Comparison of ENCODE assay signal across 8 mouse cellular contexts in the genomic region with DNA sequence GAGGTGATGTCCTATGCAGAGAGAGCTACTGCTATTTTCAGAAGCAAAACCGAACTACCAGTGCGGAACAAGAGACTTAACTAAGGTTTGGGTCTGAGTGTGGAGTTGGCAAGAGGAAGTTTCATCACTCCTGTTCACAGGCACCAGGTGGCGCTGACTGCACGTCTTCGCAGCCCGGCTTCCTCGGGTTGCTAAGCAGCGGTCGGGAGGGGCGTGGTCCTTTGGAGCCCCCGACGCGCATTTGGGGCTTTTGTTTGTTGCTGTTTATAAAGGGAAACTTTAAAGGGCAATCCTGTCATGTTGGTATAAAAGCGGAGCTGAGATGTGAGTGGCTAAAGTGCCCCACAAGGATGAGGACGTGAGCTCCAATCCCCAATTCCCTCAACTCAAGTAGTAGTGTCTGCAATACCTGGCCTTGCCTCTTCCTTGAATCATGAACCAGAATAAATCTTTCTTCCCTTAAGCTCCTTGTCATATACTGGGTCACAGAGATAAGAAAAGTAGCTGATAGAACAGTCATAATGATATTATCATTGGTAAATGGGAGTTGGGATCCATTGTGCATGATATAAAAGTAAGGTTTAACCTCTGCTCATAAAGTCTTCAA. TPM values are rescaled to one million over a fixed set of nuclear protein-coding genes. Genes with fewer than 3 reads are reported as not detected.
A peak's percentile ranks its signal among the peaks of the same experiment; 100 is the strongest.
DNase-seq lines count a peak whose midpoint lies in the region; ATAC-seq lines count a peak whose summit lies in the region.

No protein-coding gene starts in this region.

- no peak overlapping the region for H3K27ac ChIP-seq in embryonic facial prominence, embryonic 13.5 days
- no peak overlapping the region for H3K27ac ChIP-seq in heart, embryonic 10.5 days
- no peak overlapping the region for H3K27ac ChIP-seq in kidney, embryonic 15.5 days
- no peak overlapping the region for H3K27ac ChIP-seq in limb, embryonic 15.5 days
- H3K27ac ChIP-seq in neural tube, embryonic 11.5 days (ENCODE audit: low read depth, low read length), result no peak overlapping the region

- 5% methylated on average over 15 of the region's 15 CpGs for WGBS in embryonic facial prominence, embryonic 13.5 days
- WGBS in heart, embryonic 10.5 days, result 5% methylated on average over 15 of the region's 15 CpGs
- 5% methylated on average over 15 of the region's 15 CpGs for WGBS in kidney, embryonic 15.5 days
- 1% methylated on average over 15 of the region's 15 CpGs for WGBS in limb, embryonic 15.5 days
- 5% methylated on average over 15 of the region's 15 CpGs for WGBS in neural tube, embryonic 11.5 days

- peak; percentile 41 for DNase-seq in 3134 (ENCODE audit: extremely low read depth, insufficient read length, low spot score)
- peak; percentile 87 to 88 for DNase-seq in adrenal gland, postnatal 36 days
- DNase-seq in heart, embryonic 10.5 days (ENCODE audit: low spot score), result no peak
- DNase-seq in neural tube, embryonic 11.5 days (ENCODE audit: low spot score), result peak; percentile 76
- peak; percentile 91 for DNase-seq in testis, postnatal 10 days (ENCODE audit: low spot score)

- H3K4me3 ChIP-seq in embryonic facial prominence, embryonic 13.5 days, result peak overlapping the region; percentile 23
- H3K4me3 ChIP-seq in heart, embryonic 10.5 days, result 0 out of 2 replicates have a peak overlapping the region, but pooled peaks have one; percentile 31
- peak overlapping the region; percentile 23 for H3K4me3 ChIP-seq in kidney, embryonic 15.5 days (replicated peaks)
- no peak overlapping the region for H3K4me3 ChIP-seq in limb, embryonic 15.5 days
- H3K4me3 ChIP-seq in neural tube, embryonic 11.5 days (ENCODE audit: low read depth, low read length), result no peak overlapping the region

- peaks cover 18% of the 10 kb centered on the region for H3K27me3 ChIP-seq in embryonic facial prominence, embryonic 13.5 days
- H3K27me3 ChIP-seq in heart, embryonic 10.5 days (ENCODE audit: insufficient read depth, poor library complexity, severe bottlenecking), result peaks cover 25% of the 10 kb centered on the region
- peaks cover 21% of the 10 kb centered on the region for H3K27me3 ChIP-seq in kidney, embryonic 15.5 days
- H3K27me3 ChIP-seq in limb, embryonic 15.5 days, result peaks cover 10% of the 10 kb centered on the region; the same call in 1 of the 2 replicates
- H3K27me3 ChIP-seq in neural tube, embryonic 11.5 days (ENCODE audit: control insufficient read depth, insufficient read depth, low read length), result no peaks in the 10 kb centered on the region

- no peak overlapping the region for H3K9ac ChIP-seq in embryonic facial prominence, embryonic 13.5 days
- no peak overlapping the region for H3K9ac ChIP-seq in kidney, embryonic 15.5 days
- no peak overlapping the region for H3K9ac ChIP-seq in limb, embryonic 15.5 days
- no peak overlapping the region for H3K9ac ChIP-seq in neural tube, embryonic 11.5 days (ENCODE audit: low read length)

- no peaks in the 10 kb centered on the region for H3K9me3 ChIP-seq in embryonic facial prominence, embryonic 13.5 days
- H3K9me3 ChIP-seq in heart, embryonic 10.5 days, result no peaks in the 10 kb centered on the region
- no peaks in the 10 kb centered on the region for H3K9me3 ChIP-seq in kidney, embryonic 15.5 days (replicated peaks)
- H3K9me3 ChIP-seq in limb, embryonic 15.5 days, result no peaks in the 10 kb centered on the region
- no peaks in the 10 kb centered on the region for H3K9me3 ChIP-seq in neural tube, embryonic 11.5 days (ENCODE audit: control insufficient read depth, low read length)

- 0 out of 2 replicates have a peak, but pooled peaks have one; percentile 37 for ATAC-seq in embryonic facial prominence, embryonic 13.5 days (ENCODE audit: insufficient number of reproducible peaks, insufficient read depth, low FRiP score, low TSS enrichment, low read depth)
- ATAC-seq in kidney, embryonic 15.5 days (replicated peaks; ENCODE audit: low FRiP score), result no peak
- ATAC-seq in limb, embryonic 15.5 days (ENCODE audit: insufficient number of reproducible peaks, low FRiP score, low TSS enrichment, low read depth), result no peak
- no peak for ATAC-seq in neural tube, embryonic 11.5 days (ENCODE audit: insufficient read depth, low FRiP score, low TSS enrichment)

- no peaks in the 10 kb centered on the region for H3K4me1 ChIP-seq in embryonic facial prominence, embryonic 13.5 days
- H3K4me1 ChIP-seq in heart, embryonic 10.5 days, result no peaks in the 10 kb centered on the region
- H3K4me1 ChIP-seq in kidney, embryonic 15.5 days, result 0 out of 2 replicates have a peak, but pooled peaks cover 6% of the 10 kb centered on the region
- 0 out of 2 replicates have a peak, but pooled peaks cover 4% of the 10 kb centered on the region for H3K4me1 ChIP-seq in limb, embryonic 15.5 days
- no peaks in the 10 kb centered on the region for H3K4me1 ChIP-seq in neural tube, embryonic 11.5 days (ENCODE audit: control insufficient read depth, insufficient read depth, low read length)

- no peaks in the 10 kb centered on the region for H3K36me3 ChIP-seq in embryonic facial prominence, embryonic 13.5 days
- no peaks in the 10 kb centered on the region for H3K36me3 ChIP-seq in heart, embryonic 10.5 days
- H3K36me3 ChIP-seq in kidney, embryonic 15.5 days, result no peaks in the 10 kb centered on the region
- H3K36me3 ChIP-seq in limb, embryonic 15.5 days, result no peaks in the 10 kb centered on the region
- H3K36me3 ChIP-seq in neural tube, embryonic 11.5 days (ENCODE audit: control insufficient read depth, insufficient read depth, low read length), result no peaks in the 10 kb centered on the region

- peak overlapping the region; percentile 54 for H3K4me2 ChIP-seq in embryonic facial prominence, embryonic 13.5 days
- peak overlapping the region; percentile 53 for H3K4me2 ChIP-seq in kidney, embryonic 15.5 days
- peak overlapping the region; percentile 30; the same call in 1 of the 2 replicates for H3K4me2 ChIP-seq in limb, embryonic 15.5 days
- no peak overlapping the region for H3K4me2 ChIP-seq in neural tube, embryonic 11.5 days (ENCODE audit: low read depth)

RNA-seq across cellular contexts. Expression of gene Slc35f3, which starts 40.1 kb away (rescaled TPM):
- total RNA-seq in adrenal gland, postnatal 36 days (2021), result 1 to 10 TPM in 1 of 2 experiments, under 1 TPM in 1; 0.20 to 2.8 TPM
- 0.28 and 0.44 TPM in 2 replicates for polyA plus RNA-seq in embryonic facial prominence, embryonic 13.5 days (2015; fragmentation: Nextera tagmentation; extraction: Ambion mirVana)
- polyA plus RNA-seq in heart, embryonic 10.5 days (2016; fragmentation: Nextera tagmentation; extraction: Ambion mirVana), result 0.11 TPM in 1 of 2 replicates, not detected in the other
- 0.87 and 1.1 TPM in 2 replicates for polyA plus RNA-seq in kidney, embryonic 15.5 days (2015; fragmentation: Nextera tagmentation; extraction: Ambion mirVana)
- polyA plus RNA-seq in limb, embryonic 15.5 days (2015; fragmentation: Nextera tagmentation; extraction: Ambion mirVana), result 1.4 and 1.9 TPM in 2 replicates
- 0.09 TPM in 2 replicates for polyA plus RNA-seq in neural tube, embryonic 11.5 days (2014; fragmentation: Nextera tagmentation; extraction: Ambion mirVana)

Comparison
In these comparisons a context has a peak if more than half of its experiments do, and no peak if none do; other contexts are left out.
1. H3K4me3 ChIP-seq: peak in embryonic facial prominence, embryonic 13.5 days (single experiment), heart, embryonic 10.5 days (single experiment) and kidney, embryonic 15.5 days (single experiment); none in limb, embryonic 15.5 days (single experiment) and neural tube, embryonic 11.5 days (single experiment).